Mouse (Mus musculus): ENCODE results near the gene Gm42878. TPM values are rescaled to one million over a fixed set of nuclear protein-coding genes. Genes with fewer than 3 reads are reported as not detected.

Gm42878 gene
- polyA plus RNA-seq, 1 experiment, result 0.13 TPM

DNA sequence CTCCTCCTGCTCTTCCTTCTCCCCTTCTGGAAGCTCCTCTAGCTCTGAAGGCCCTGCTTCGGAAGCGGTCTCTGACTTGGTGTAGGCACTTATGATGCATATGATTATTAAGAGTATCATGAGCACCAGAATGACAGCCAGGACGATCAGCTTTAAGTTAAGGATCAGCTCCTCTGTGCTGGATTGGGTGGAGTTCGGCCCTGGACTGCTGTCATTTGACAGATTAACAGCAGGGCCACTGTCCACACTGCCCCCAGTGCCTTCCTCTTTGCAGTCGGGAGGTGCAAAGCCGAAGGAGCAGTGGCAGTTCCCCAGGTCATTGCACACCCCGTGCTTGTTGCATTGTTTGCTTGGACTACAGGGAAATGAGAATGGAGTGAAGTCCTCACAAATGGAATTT lies 44.6 kb downstream of the Gm42878 start:
- Histone ChIP-seq H3K27ac (ENCODE audit: insufficient read depth, low read depth, low read length) (no peak overlapping the region), H3K4me3 (ENCODE audit: insufficient read depth, low read depth, low read length) (no peak overlapping the region), H3K36me3 (ENCODE audit: control insufficient read depth, insufficient read depth, low read length) (no peaks in the 10 kb centered on the region; the same call in 1 of the 2 replicates), H3K4me1 (ENCODE audit: control insufficient read depth, insufficient read depth, low read length) (no peaks in the 10 kb centered on the region), H3K27me3 (replicated peaks; ENCODE audit: control insufficient read depth, insufficient read depth, low read length) (no peaks in the 10 kb centered on the region)
- WGBS, result 43% methylated on average over 7 of the region's 7 CpGs
- TF ChIP-seq POLR2A (IDR thresholded peaks at IDR 0.05; ENCODE audit: low read depth, low read length), result no peak
- TF ChIP-seq CTCF (conservative IDR thresholded peaks at IDR 0.05; ENCODE audit: insufficient read depth, insufficient read length, low read depth, low read length), result no peak
- DNase-seq, result no peak

DNA sequence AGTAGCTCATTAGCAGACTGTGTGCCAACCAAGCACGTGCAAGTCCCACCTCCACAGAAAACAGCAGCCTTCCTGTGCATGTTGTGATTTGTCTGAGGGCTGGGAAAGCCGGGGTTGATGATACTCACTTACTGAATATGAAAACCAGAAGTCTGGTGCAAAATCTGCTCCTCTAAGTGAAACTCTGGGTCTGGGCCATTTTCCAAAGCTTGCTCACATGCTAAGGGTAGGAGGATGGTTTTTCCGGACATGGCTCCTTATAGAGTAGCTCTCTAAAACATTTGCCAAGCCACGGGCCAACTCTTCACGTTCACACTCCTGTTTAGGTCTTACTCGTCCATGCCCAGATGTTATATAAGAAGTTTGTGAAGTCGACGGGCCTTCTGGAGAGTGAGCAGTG lies 52.0 kb downstream of the Gm42878 start:
- Histone ChIP-seq H3K4me1 (ENCODE audit: control insufficient read depth, insufficient read depth, low read length) (no peaks in the 10 kb centered on the region), H3K36me3 (ENCODE audit: control insufficient read depth, insufficient read depth, low read length) (peaks cover 3% of the 10 kb centered on the region; the same call in 1 of the 2 replicates), H3K4me3 (ENCODE audit: insufficient read depth, low read depth, low read length) (no peak overlapping the region), H3K27me3 (replicated peaks; ENCODE audit: control insufficient read depth, insufficient read depth, low read length) (no peaks in the 10 kb centered on the region), H3K27ac (ENCODE audit: insufficient read depth, low read depth, low read length) (no peak overlapping the region)
- TF ChIP-seq CTCF (conservative IDR thresholded peaks at IDR 0.05; ENCODE audit: insufficient read depth, insufficient read length, low read depth, low read length) (no peak), POLR2A (IDR thresholded peaks at IDR 0.05; ENCODE audit: low read depth, low read length) (no peak)
- WGBS, result 71% methylated on average over 8 of the region's 8 CpGs
- DNase-seq, result no peak

DNA sequence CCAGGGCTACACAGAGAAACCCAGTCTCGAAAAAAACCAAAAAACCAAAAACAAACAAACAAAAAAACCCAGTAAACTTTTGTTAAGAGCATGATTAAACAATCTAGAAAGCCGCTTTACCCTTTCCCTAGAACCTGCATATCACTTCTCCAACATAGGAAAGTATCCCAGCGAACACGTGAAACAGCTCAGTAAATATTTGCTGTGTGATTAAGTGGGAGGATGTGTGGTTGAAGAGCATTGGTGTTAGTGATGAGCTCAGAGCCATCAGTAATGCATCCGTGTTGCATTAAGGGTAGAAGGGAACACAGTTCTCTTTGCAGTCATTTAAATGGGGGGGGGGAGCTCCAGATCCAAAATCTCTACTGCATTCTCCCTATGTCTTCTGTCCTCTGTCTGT lies 60.5 kb downstream of the Gm42878 start:
- Histone ChIP-seq H3K27me3 (replicated peaks; ENCODE audit: control insufficient read depth, insufficient read depth, low read length) (no peaks in the 10 kb centered on the region), H3K27ac (ENCODE audit: insufficient read depth, low read depth, low read length) (no peak overlapping the region), H3K36me3 (ENCODE audit: control insufficient read depth, insufficient read depth, low read length) (peaks cover 3% of the 10 kb centered on the region; the same call in 1 of the 2 replicates), H3K4me3 (ENCODE audit: insufficient read depth, low read depth, low read length) (no peak overlapping the region), H3K4me1 (ENCODE audit: control insufficient read depth, insufficient read depth, low read length) (no peaks in the 10 kb centered on the region)
- WGBS, result 84% methylated on average over 5 of the region's 5 CpGs
- DNase-seq, result no peak
- TF ChIP-seq POLR2A (IDR thresholded peaks at IDR 0.05; ENCODE audit: low read depth, low read length) (no peak), CTCF (conservative IDR thresholded peaks at IDR 0.05; ENCODE audit: insufficient read depth, insufficient read length, low read depth, low read length) (no peak)

DNA sequence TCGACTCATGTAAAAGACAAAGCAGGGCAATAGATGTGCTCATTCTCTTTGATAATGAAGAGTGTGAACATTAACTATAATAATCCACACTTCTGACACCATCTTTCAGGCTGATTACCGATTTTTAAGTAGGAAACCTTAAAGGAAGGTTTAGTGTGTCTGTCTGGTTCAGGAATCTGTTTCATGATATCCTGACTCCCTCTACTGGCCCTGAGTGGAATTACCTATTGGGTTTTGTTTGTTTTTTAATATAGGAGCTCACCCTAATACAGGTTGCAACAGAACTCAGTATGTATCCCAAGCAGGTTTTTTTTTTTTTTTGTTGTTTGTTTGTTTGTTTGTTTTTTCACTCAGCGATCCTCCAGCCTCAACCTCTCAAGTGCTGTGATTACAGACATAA lies 67.6 kb downstream of the Gm42878 start:
- Histone ChIP-seq H3K36me3 (ENCODE audit: control insufficient read depth, insufficient read depth, low read length) (no peaks in the 10 kb centered on the region; the same call in 1 of the 2 replicates), H3K27ac (ENCODE audit: insufficient read depth, low read depth, low read length) (no peak overlapping the region), H3K27me3 (replicated peaks; ENCODE audit: control insufficient read depth, insufficient read depth, low read length) (no peaks in the 10 kb centered on the region), H3K4me1 (ENCODE audit: control insufficient read depth, insufficient read depth, low read length) (no peaks in the 10 kb centered on the region; the same call in 1 of the 2 replicates), H3K4me3 (ENCODE audit: insufficient read depth, low read depth, low read length) (no peak overlapping the region)
- 30% methylated on average over 3 of the region's 3 CpGs for WGBS
- DNase-seq, result peak; percentile 77
- TF ChIP-seq POLR2A (IDR thresholded peaks at IDR 0.05; ENCODE audit: low read depth, low read length) (no peak), CTCF (conservative IDR thresholded peaks at IDR 0.05; ENCODE audit: insufficient read depth, insufficient read length, low read depth, low read length) (0 out of 2 replicates have a peak, but pooled peaks have one; percentile 17)

DNA sequence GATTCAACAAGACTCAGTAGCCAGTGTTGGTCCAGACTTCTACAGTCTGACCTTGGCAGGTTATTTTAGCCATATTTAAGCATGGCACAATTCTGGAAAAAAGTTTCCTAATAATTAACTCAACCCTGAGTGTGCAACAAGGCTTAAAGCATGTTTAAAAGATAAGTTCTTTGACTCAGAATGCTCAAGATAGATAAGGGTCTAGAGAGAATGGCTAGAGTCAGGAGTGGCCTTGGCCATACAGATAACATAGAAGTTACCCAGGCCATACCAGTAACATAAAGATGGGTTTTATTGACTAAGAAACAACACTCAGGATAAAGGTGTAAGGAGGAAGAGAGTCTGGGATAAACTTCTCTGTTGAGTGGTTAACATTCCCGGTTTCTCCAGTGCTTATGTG lies 69.2 kb downstream of the Gm42878 start:
- H3K4me1 ChIP-seq (ENCODE audit: control insufficient read depth, insufficient read depth, low read length), result no peaks in the 10 kb centered on the region; the same call in 1 of the 2 replicates
- peak; percentile 22 for DNase-seq
- no peak overlapping the region for H3K4me3 ChIP-seq (ENCODE audit: insufficient read depth, low read depth, low read length)
- no peaks in the 10 kb centered on the region for H3K27me3 ChIP-seq (replicated peaks; ENCODE audit: control insufficient read depth, insufficient read depth, low read length)
- TF ChIP-seq CTCF (conservative IDR thresholded peaks at IDR 0.05; ENCODE audit: insufficient read depth, insufficient read length, low read depth, low read length) (no peak), POLR2A (IDR thresholded peaks at IDR 0.05; ENCODE audit: low read depth, low read length) (no peak)
- peak overlapping the region; percentile 91; the same call in 1 of the 2 replicates for H3K27ac ChIP-seq (ENCODE audit: insufficient read depth, low read depth, low read length)
- WGBS, result 61% methylated on average over 1 of the region's 1 CpGs
- H3K36me3 ChIP-seq (ENCODE audit: control insufficient read depth, insufficient read depth, low read length), result no peaks in the 10 kb centered on the region; the same call in 1 of the 2 replicates

DNA sequence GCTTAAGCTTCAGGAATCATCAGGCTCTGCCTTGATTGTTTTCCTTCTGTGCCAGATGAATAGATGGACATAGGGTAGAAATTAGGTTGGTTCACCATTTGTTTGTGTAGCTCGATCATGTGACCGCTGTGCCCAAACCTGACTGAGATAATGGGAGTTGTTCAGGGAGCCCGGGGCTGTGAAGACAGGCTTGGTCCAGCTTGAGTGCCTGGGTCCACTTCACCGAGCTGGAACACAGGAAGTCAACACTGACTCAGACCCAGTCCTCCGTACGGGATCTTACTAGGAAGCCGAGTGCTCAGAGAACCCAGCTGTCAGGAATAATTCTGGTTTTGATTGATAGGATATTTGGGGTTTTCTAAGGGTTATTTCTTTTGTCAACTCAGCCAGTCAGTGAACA lies 70.7 kb downstream of the Gm42878 start:
- DNase-seq, result peak; percentile 53
- TF ChIP-seq CTCF (conservative IDR thresholded peaks at IDR 0.05; ENCODE audit: insufficient read depth, insufficient read length, low read depth, low read length) (no peak), POLR2A (IDR thresholded peaks at IDR 0.05; ENCODE audit: low read depth, low read length) (no peak)
- Histone ChIP-seq H3K4me1 (ENCODE audit: control insufficient read depth, insufficient read depth, low read length) (no peaks in the 10 kb centered on the region; the same call in 1 of the 2 replicates), H3K27ac (ENCODE audit: insufficient read depth, low read depth, low read length) (peak overlapping the region; percentile 91; the same call in 1 of the 2 replicates), H3K36me3 (ENCODE audit: control insufficient read depth, insufficient read depth, low read length) (no peaks in the 10 kb centered on the region; the same call in 1 of the 2 replicates), H3K4me3 (ENCODE audit: insufficient read depth, low read depth, low read length) (no peak overlapping the region), H3K27me3 (replicated peaks; ENCODE audit: control insufficient read depth, insufficient read depth, low read length) (no peaks in the 10 kb centered on the region)
- 43% methylated on average over 7 of the region's 7 CpGs for WGBS

DNA sequence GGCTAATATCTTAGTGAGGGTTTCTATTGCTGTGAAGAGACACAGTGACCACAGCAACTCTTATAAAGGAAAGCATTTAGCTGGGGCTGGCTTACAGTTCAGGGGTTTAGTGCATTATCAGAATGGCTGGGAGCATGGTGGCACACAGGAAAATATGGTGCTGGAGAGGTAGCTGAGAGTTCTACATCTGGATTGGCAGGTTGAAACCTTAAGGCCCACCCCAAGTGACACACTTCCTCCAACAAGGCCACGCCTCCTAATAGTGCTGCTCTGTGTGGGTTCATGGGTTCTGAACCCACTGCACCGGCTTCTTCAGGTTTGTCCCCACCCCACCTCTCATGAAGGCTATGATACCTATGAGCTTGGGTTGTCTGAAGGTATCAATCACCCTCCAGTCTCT lies 72.9 kb downstream of the Gm42878 start:
- H3K4me3 ChIP-seq (ENCODE audit: insufficient read depth, low read depth, low read length), result no peak overlapping the region
- H3K27ac ChIP-seq (ENCODE audit: insufficient read depth, low read depth, low read length), result no peak overlapping the region
- WGBS, result 92% methylated on average over 2 of the region's 2 CpGs
- no peaks in the 10 kb centered on the region for H3K27me3 ChIP-seq (replicated peaks; ENCODE audit: control insufficient read depth, insufficient read depth, low read length)
- DNase-seq, result no peak
- H3K4me1 ChIP-seq (ENCODE audit: control insufficient read depth, insufficient read depth, low read length), result no peaks in the 10 kb centered on the region; the same call in 1 of the 2 replicates
- TF ChIP-seq POLR2A (IDR thresholded peaks at IDR 0.05; ENCODE audit: low read depth, low read length) (no peak), CTCF (conservative IDR thresholded peaks at IDR 0.05; ENCODE audit: insufficient read depth, insufficient read length, low read depth, low read length) (no peak)
- H3K36me3 ChIP-seq (ENCODE audit: control insufficient read depth, insufficient read depth, low read length), result no peaks in the 10 kb centered on the region; the same call in 1 of the 2 replicates
